16 mouse cellular contexts compared by ENCODE assay signal in genomic region chr1:137003816-137004215, GRCm38 (mm10). TPM values are rescaled to one million over a fixed set of nuclear protein-coding genes. Genes with fewer than 3 reads are reported as not detected.
"Had no signal": no experiment of that assay in that cellular context is flagged by ENCODE, and none has a peak within 500 bp of the region (broad histone marks: within the 10 kb centered on the region; RNA-seq: fewer than 3 reads in every experiment).

No protein-coding gene starts in this region.

- DNase-seq: kidney, adult 9 months; kidney, postnatal 4 days; liver, embryonic 13.5 days; liver, postnatal 0 days; right cerebral cortex, adult 18-20 months; right cerebral cortex, postnatal 25 days; thymus, postnatal 25 days had no signal

- H3K4me1 ChIP-seq: liver, embryonic 13.5 days; midbrain, embryonic 13.5 days; neural tube, embryonic 15.5 days had no signal

- H3K27ac ChIP-seq: kidney, postnatal 0 days; layer of hippocampus, adult 2 months; left cerebral cortex, adult 2 months; limb, embryonic 10.5 days; liver, embryonic 13.5 days; midbrain, embryonic 13.5 days; neural tube, embryonic 15.5 days had no signal

- H3K9me3 ChIP-seq: limb, embryonic 10.5 days; liver, embryonic 13.5 days had no signal

- H3K27me3 ChIP-seq: liver, embryonic 13.5 days; midbrain, embryonic 13.5 days; neural tube, embryonic 15.5 days had no signal

- ATAC-seq: liver, postnatal 0 days; midbrain, embryonic 13.5 days had no signal

- H3K36me3 ChIP-seq: limb, embryonic 10.5 days; liver, embryonic 13.5 days; midbrain, embryonic 13.5 days; neural tube, embryonic 15.5 days had no signal

- H3K4me3 ChIP-seq: layer of hippocampus, adult 2 months; left cerebral cortex, adult 2 months; limb, embryonic 10.5 days; liver, embryonic 13.5 days; midbrain, embryonic 13.5 days; myocyte; neural tube, embryonic 15.5 days had no signal

RNA-seq across cellular contexts. Expression of gene Nr5a2, which starts 43.6 kb away (rescaled TPM):
- total RNA-seq: layer of hippocampus, adult 2 months; layer of hippocampus, postnatal 14 days; left cerebral cortex, adult 2 months; megakaryocyte-erythroid progenitor cell, adult 5-6 weeks had no signal
- polyA plus RNA-seq: myocyte had no signal
